Mouse (Mus musculus): Measurements from ENCODE around the gene Eps8. TPM values are rescaled to one million over a fixed set of nuclear protein-coding genes. Genes with fewer than 3 reads are reported as not detected.

Gene Eps8
- polyA plus RNA-seq, 1 experiment from 2014 or later = 9.4 TPM

DNA sequence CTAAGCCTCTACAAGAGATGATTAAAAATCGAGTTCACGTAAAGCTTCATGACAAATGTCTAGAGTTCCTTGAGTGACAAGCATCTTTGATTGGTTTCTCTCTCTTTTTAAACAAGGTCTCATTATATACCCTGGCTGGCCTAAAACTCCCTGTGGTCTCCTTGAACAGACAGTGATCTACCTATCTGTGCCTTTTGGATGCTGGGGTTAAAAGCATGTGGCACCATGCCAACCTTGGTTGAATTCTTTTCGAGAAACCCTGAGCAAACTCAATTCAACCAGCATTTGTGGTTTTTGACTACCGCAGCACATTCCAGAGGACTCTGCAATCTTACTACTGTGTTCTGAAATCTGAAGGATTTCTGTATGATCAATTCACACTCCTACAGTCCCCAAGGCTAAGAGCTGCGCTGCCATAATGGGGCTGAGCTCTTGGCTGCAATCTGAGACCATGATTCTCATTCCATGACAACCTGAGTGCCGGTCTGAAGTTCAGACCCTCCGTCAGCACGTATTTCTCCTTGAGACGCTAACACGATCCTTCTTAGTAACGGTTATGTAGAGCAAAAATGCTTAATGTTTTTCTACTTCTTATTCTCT is 33.9 kb upstream of the Eps8 start:
- Histone ChIP-seq H3K4me3 (ENCODE audit: low read depth, low read length) (no peak overlapping the region), H3K36me3 (ENCODE audit: control insufficient read depth, insufficient read depth, low read length) (no peaks in the 10 kb centered on the region), H3K27me3 (ENCODE audit: control insufficient read depth, insufficient read depth, low read length) (no peaks in the 10 kb centered on the region), H3K9me3 (ENCODE audit: control insufficient read depth, low read length) (no peaks in the 10 kb centered on the region), H3K27ac (ENCODE audit: low read depth, low read length) (no peak overlapping the region), H3K4me2 (replicated peaks; ENCODE audit: low read depth, low read length) (no peak overlapping the region), H3K9ac (ENCODE audit: low read depth, low read length) (no peak overlapping the region), H3K4me1 (replicated peaks; ENCODE audit: control insufficient read depth, insufficient read depth, low read length) (no peaks in the 10 kb centered on the region)
- DNase-seq (ENCODE audit: low spot score) (no peak), ATAC-seq (ENCODE audit: low FRiP score) (no peak)
- WGBS = 89% methylated on average over 11 of the region's 11 CpGs

DNA sequence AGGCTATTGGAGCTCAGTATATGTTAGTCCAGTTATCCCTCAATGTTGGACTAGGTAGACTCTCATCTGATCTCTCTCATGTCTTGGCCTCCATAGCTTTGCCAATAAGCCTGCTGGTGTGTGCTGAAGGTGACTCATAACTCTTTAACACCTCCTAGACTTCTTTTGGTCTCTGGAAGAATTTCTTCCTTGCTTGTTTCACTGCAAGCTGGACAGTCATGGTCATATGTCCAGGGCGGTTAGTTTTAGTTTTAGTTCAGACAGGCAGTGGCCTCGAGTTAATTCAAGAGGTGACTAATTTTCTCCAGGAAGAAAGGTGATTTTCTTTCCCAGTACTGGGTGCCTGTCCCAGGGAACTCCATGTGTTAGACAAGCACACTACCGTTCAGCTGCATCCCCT is 33.4 kb upstream of the Eps8 start:
- H3K9me3 ChIP-seq (ENCODE audit: control insufficient read depth, low read length) = no peaks in the 10 kb centered on the region
- WGBS = 84% methylated on average over 3 of the region's 3 CpGs
- H3K9ac ChIP-seq (ENCODE audit: low read depth, low read length) = no peak overlapping the region
- no peak overlapping the region for H3K4me2 ChIP-seq (replicated peaks; ENCODE audit: low read depth, low read length)
- H3K36me3 ChIP-seq (ENCODE audit: control insufficient read depth, insufficient read depth, low read length) = no peaks in the 10 kb centered on the region
- no peaks in the 10 kb centered on the region for H3K27me3 ChIP-seq (ENCODE audit: control insufficient read depth, insufficient read depth, low read length)
- no peaks in the 10 kb centered on the region for H3K4me1 ChIP-seq (replicated peaks; ENCODE audit: control insufficient read depth, insufficient read depth, low read length)
- no peak overlapping the region for H3K27ac ChIP-seq (ENCODE audit: low read depth, low read length)
- DNase-seq (ENCODE audit: low spot score) (no peak), ATAC-seq (ENCODE audit: low FRiP score) (no peak)
- H3K4me3 ChIP-seq (ENCODE audit: low read depth, low read length) = no peak overlapping the region

DNA sequence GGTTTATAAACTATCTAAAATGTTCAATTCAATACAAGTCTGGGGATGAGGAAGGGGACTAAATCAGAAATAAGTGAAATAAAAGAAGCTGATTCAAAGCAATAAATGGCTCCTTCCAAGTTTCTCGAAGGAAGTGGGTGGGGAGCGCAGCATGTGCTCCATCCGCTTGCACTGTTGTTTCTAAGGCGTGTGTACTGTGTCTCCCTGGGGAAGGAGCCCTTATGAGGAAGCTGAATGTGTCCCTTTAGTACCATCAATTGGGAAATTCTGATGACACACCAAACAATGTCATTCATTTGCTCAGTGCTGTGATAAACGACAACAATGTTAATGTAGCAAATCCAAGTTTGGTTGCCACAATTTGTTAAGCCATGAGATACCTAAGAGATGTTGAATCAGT is 33.0 kb upstream of the Eps8 start:
- DNase-seq (ENCODE audit: low spot score) = no peak
- H3K4me2 ChIP-seq (replicated peaks; ENCODE audit: low read depth, low read length) = no peak overlapping the region
- 93% methylated on average over 5 of the region's 5 CpGs for WGBS
- H3K4me3 ChIP-seq (ENCODE audit: low read depth, low read length) = no peak overlapping the region
- H3K9ac ChIP-seq (ENCODE audit: low read depth, low read length) = no peak overlapping the region
- no peak overlapping the region for H3K27ac ChIP-seq (ENCODE audit: low read depth, low read length)
- no peaks in the 10 kb centered on the region for H3K27me3 ChIP-seq (ENCODE audit: control insufficient read depth, insufficient read depth, low read length)
- ATAC-seq (ENCODE audit: low FRiP score) = no peak
- no peaks in the 10 kb centered on the region for H3K9me3 ChIP-seq (ENCODE audit: control insufficient read depth, low read length)
- H3K36me3 ChIP-seq (ENCODE audit: control insufficient read depth, insufficient read depth, low read length) = no peaks in the 10 kb centered on the region
- H3K4me1 ChIP-seq (replicated peaks; ENCODE audit: control insufficient read depth, insufficient read depth, low read length) = no peaks in the 10 kb centered on the region

DNA sequence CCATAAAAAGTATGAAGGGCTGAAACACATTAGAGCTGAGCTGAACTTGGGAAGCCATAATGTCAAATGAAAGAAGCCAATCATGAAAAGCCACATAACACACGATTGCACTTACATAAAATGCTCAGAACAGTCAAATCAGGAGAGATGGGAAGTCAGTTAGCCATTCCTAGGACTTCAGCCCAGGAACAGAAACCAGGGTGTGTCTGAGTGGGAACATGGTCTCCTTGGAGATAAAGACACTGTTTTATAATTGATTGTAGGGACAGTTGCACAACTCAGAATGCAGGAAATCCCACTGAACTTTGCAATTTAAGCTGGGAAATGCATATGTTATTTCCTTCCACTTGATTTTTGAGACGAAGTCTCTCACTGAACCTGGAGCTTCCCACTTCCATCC is 28.0 kb upstream of the Eps8 start:
- H3K4me3 ChIP-seq (ENCODE audit: low read depth, low read length) = no peak overlapping the region
- no peak overlapping the region for H3K9ac ChIP-seq (ENCODE audit: low read depth, low read length)
- no peak overlapping the region for H3K4me2 ChIP-seq (replicated peaks; ENCODE audit: low read depth, low read length)
- H3K27ac ChIP-seq (ENCODE audit: low read depth, low read length) = no peak overlapping the region
- ATAC-seq (ENCODE audit: low FRiP score) = no peak
- DNase-seq (ENCODE audit: low spot score) = no peak
- no peaks in the 10 kb centered on the region for H3K27me3 ChIP-seq (ENCODE audit: control insufficient read depth, insufficient read depth, low read length)
- H3K9me3 ChIP-seq (ENCODE audit: control insufficient read depth, low read length) = no peaks in the 10 kb centered on the region
- 85% methylated on average over 2 of the region's 2 CpGs for WGBS
- no peaks in the 10 kb centered on the region for H3K36me3 ChIP-seq (ENCODE audit: control insufficient read depth, insufficient read depth, low read length)
- H3K4me1 ChIP-seq (replicated peaks; ENCODE audit: control insufficient read depth, insufficient read depth, low read length) = no peaks in the 10 kb centered on the region

DNA sequence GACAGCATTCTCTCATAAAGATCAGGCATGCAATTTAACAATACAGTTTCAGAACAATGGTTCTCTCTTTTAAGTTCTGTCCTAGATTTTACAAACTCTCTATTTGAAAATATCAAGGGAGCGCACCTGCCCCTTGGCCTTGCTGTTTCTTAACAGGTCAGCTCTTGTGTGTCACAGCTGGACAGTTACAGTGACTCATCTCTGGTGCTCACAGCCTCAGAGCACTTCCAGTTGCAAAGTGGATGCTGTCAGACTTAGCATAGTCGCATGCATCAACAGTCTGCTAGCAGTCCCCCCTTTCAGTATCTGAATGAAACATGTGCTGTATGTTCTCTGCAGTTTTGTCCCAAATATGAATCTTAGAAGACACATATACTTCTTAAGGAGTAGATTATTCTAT is 26.3 kb upstream of the Eps8 start:
- no peak for DNase-seq (ENCODE audit: low spot score)
- Histone ChIP-seq H3K4me3 (ENCODE audit: low read depth, low read length) (no peak overlapping the region), H3K4me2 (replicated peaks; ENCODE audit: low read depth, low read length) (no peak overlapping the region), H3K4me1 (replicated peaks; ENCODE audit: control insufficient read depth, insufficient read depth, low read length) (no peaks in the 10 kb centered on the region), H3K9ac (ENCODE audit: low read depth, low read length) (no peak overlapping the region), H3K36me3 (ENCODE audit: control insufficient read depth, insufficient read depth, low read length) (no peaks in the 10 kb centered on the region), H3K27ac (ENCODE audit: low read depth, low read length) (no peak overlapping the region), H3K9me3 (ENCODE audit: control insufficient read depth, low read length) (no peaks in the 10 kb centered on the region), H3K27me3 (ENCODE audit: control insufficient read depth, insufficient read depth, low read length) (no peaks in the 10 kb centered on the region)
- ATAC-seq (ENCODE audit: low FRiP score) = no peak
- WGBS = 90% methylated on average over 2 of the region's 2 CpGs

DNA sequence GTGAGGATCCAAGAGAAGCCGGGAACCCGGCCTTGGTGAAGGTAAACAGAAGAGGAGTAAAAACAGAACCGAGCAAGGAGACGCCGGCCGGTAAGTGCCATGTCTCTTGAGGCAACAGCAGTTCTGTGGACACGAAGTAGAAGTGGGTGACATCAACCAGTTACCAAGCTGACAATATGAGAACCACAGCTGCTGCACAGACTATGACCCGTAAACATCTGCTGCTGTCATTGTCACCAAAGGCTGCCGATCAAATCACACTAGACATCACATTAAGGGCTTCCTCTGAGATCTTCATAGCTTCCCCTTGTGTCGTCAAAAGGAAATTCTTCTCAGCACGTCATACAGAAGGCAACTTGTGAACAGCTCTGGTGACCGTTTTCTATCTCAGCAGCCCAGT is 21.9 kb upstream of the Eps8 start:
- no peaks in the 10 kb centered on the region for H3K36me3 ChIP-seq (ENCODE audit: control insufficient read depth, insufficient read depth, low read length)
- no peak overlapping the region for H3K4me3 ChIP-seq (ENCODE audit: low read depth, low read length)
- no peaks in the 10 kb centered on the region for H3K9me3 ChIP-seq (ENCODE audit: control insufficient read depth, low read length)
- WGBS = 90% methylated on average over 12 of the region's 12 CpGs
- H3K4me2 ChIP-seq (replicated peaks; ENCODE audit: low read depth, low read length) = no peak overlapping the region
- no peak for DNase-seq (ENCODE audit: low spot score)
- no peaks in the 10 kb centered on the region for H3K4me1 ChIP-seq (replicated peaks; ENCODE audit: control insufficient read depth, insufficient read depth, low read length)
- H3K9ac ChIP-seq (ENCODE audit: low read depth, low read length) = no peak overlapping the region
- ATAC-seq (ENCODE audit: low FRiP score) = no peak
- no peaks in the 10 kb centered on the region for H3K27me3 ChIP-seq (ENCODE audit: control insufficient read depth, insufficient read depth, low read length)
- H3K27ac ChIP-seq (ENCODE audit: low read depth, low read length) = no peak overlapping the region

DNA sequence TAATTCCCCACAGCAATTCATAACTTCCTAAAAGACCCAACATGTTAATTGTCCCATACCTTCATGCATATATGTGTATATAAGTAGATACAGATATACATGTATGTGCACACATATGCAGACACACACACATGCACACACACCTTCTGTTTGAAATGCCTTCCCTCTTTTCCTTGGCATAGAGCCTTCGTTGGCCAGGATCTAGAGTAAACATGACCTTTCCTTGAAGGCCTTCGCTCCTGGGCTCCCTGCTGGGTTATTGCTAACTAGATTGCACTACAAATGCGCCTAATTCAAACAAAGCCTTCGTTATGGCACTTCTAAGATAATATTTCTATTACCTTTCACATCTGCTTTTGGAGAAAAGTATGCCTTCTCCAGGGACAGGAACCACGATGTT is 20.9 kb upstream of the Eps8 start:
- Histone ChIP-seq H3K4me3 (ENCODE audit: low read depth, low read length) (no peak overlapping the region), H3K27ac (ENCODE audit: low read depth, low read length) (no peak overlapping the region), H3K36me3 (ENCODE audit: control insufficient read depth, insufficient read depth, low read length) (no peaks in the 10 kb centered on the region), H3K4me2 (replicated peaks; ENCODE audit: low read depth, low read length) (no peak overlapping the region), H3K4me1 (replicated peaks; ENCODE audit: control insufficient read depth, insufficient read depth, low read length) (no peaks in the 10 kb centered on the region), H3K9ac (ENCODE audit: low read depth, low read length) (no peak overlapping the region), H3K9me3 (ENCODE audit: control insufficient read depth, low read length) (no peaks in the 10 kb centered on the region), H3K27me3 (ENCODE audit: control insufficient read depth, insufficient read depth, low read length) (no peaks in the 10 kb centered on the region)
- WGBS = 67% methylated on average over 5 of the region's 5 CpGs
- DNase-seq (ENCODE audit: low spot score) (no peak), ATAC-seq (ENCODE audit: low FRiP score) (no peak)

DNA sequence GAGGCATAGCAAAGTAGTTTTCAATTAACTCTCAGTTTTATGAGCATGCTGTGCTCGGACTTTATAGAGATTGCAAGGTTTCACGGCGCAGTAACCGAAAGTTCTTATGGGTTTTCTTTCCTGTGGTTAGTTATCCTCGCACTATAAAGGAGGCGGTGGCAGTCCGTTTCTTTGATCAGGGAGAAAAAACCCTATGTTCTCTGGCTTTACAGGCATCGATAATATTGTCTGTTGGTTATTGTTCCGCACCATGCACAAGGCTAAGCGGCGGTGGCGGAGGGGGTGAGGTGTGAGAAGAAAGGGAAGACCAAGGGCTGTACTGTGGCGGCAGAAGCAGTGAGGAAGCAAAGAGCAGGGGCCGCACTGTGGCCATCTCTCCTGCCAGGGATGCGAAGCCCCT is 18.6 kb upstream of the Eps8 start:
- Histone ChIP-seq H3K36me3 (ENCODE audit: control insufficient read depth, insufficient read depth, low read length) (no peaks in the 10 kb centered on the region), H3K4me3 (ENCODE audit: low read depth, low read length) (no peak overlapping the region), H3K27ac (ENCODE audit: low read depth, low read length) (no peak overlapping the region), H3K9ac (ENCODE audit: low read depth, low read length) (no peak overlapping the region), H3K9me3 (ENCODE audit: control insufficient read depth, low read length) (no peaks in the 10 kb centered on the region), H3K4me1 (replicated peaks; ENCODE audit: control insufficient read depth, insufficient read depth, low read length) (no peaks in the 10 kb centered on the region), H3K27me3 (ENCODE audit: control insufficient read depth, insufficient read depth, low read length) (no peaks in the 10 kb centered on the region), H3K4me2 (replicated peaks; ENCODE audit: low read depth, low read length) (no peak overlapping the region)
- DNase-seq (ENCODE audit: low spot score) (no peak), ATAC-seq (ENCODE audit: low FRiP score) (no peak)
- 81% methylated on average over 15 of the region's 15 CpGs for WGBS

DNA sequence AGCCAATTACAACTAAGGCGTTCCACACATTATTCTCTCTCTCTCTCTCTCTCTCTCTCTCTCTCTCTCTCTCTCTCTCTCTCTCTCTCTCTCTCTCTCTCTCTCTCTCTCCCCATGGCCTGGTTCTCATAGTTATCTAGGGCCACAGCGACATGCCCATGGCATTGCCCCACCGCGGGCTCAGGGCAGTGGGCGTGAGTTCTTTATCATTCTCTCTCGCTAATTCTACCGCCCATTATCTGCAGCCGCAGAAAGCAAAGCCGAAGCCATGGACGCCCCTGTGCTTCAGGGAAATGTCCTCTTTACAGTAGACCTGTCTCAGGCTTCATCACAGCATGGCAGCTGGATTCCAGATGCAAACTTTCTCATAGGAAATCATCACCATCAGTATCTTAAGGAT is 16.9 kb upstream of the Eps8 start:
- Histone ChIP-seq H3K9ac (ENCODE audit: low read depth, low read length) (no peak overlapping the region), H3K27me3 (ENCODE audit: control insufficient read depth, insufficient read depth, low read length) (no peaks in the 10 kb centered on the region), H3K27ac (ENCODE audit: low read depth, low read length) (no peak overlapping the region), H3K9me3 (ENCODE audit: control insufficient read depth, low read length) (no peaks in the 10 kb centered on the region), H3K36me3 (ENCODE audit: control insufficient read depth, insufficient read depth, low read length) (no peaks in the 10 kb centered on the region), H3K4me1 (replicated peaks; ENCODE audit: control insufficient read depth, insufficient read depth, low read length) (no peaks in the 10 kb centered on the region), H3K4me3 (ENCODE audit: low read depth, low read length) (no peak overlapping the region), H3K4me2 (replicated peaks; ENCODE audit: low read depth, low read length) (no peak overlapping the region)
- DNase-seq (ENCODE audit: low spot score) (no peak), ATAC-seq (ENCODE audit: low FRiP score) (no peak)
- 85% methylated on average over 10 of the region's 10 CpGs for WGBS
